In genomic region chr7:29288079-29288478, GRCm38 (mm10) we compare ENCODE assay signal across 21 mouse cellular contexts. TPM values are rescaled to one million over a fixed set of nuclear protein-coding genes. Genes with fewer than 3 reads are reported as not detected.
DNase-seq lines count a peak whose midpoint lies in the region; ATAC-seq and TF ChIP-seq lines count a peak whose summit lies in the region.
"Had no signal": no experiment of that assay in that cellular context is flagged by ENCODE, and none has a peak within 500 bp of the region (broad histone marks: within the 10 kb centered on the region; RNA-seq: fewer than 3 reads in every experiment).

No protein-coding gene starts in this region.

- 0 out of 2 replicates have a peak, but pooled peaks have one; percentile 3 for ATAC-seq in intestine, embryonic 14.5 days (replicated peaks; ENCODE audit: low FRiP score, low TSS enrichment, low read depth)
- ATAC-seq in intestine, postnatal 0 days: no peak
- peak; percentile 20; the same call in 1 of the 2 replicates for ATAC-seq in intestine, embryonic 15.5 days
- peak; percentile 72 for ATAC-seq in stomach, postnatal 0 days (ENCODE audit: low FRiP score, low TSS enrichment)

- H3K9me3 ChIP-seq in intestine, embryonic 14.5 days (ENCODE audit: control insufficient read depth, low read length): no peaks in the 10 kb centered on the region
- no peaks in the 10 kb centered on the region for H3K9me3 ChIP-seq in intestine, postnatal 0 days (ENCODE audit: control insufficient read depth)
- H3K9me3 ChIP-seq in intestine, embryonic 15.5 days: no peaks in the 10 kb centered on the region
- no peaks in the 10 kb centered on the region for H3K9me3 ChIP-seq in stomach, postnatal 0 days (ENCODE audit: control insufficient read depth, low read length)
- H3K9me3 ChIP-seq: embryonic facial prominence, embryonic 15.5 days; G1E; heart, embryonic 15.5 days; limb, embryonic 13.5 days; liver, embryonic 13.5 days; midbrain, embryonic 13.5 days had no signal

- TF ChIP-seq EP300 in stomach, postnatal 0 days (optimal IDR thresholded peaks at IDR 0.05): no peak

- no peak for TF ChIP-seq CTCF in intestine, postnatal 0 days (IDR thresholded peaks at IDR 0.05; ENCODE audit: low read depth)
- no peak for TF ChIP-seq CTCF in stomach, postnatal 0 days (IDR thresholded peaks at IDR 0.05; ENCODE audit: low read depth)

- no peak overlapping the region for H3K4me3 ChIP-seq in intestine, embryonic 14.5 days (ENCODE audit: low read depth, low read length)
- no peak overlapping the region for H3K4me3 ChIP-seq in intestine, postnatal 0 days (ENCODE audit: low read depth, low read length)
- H3K4me3 ChIP-seq in intestine, embryonic 15.5 days (replicated peaks): no peak overlapping the region
- no peak overlapping the region for H3K4me3 ChIP-seq in stomach, postnatal 0 days (ENCODE audit: low read depth, low read length)

- H3K27me3 ChIP-seq in intestine, embryonic 14.5 days (replicated peaks; ENCODE audit: control insufficient read depth, insufficient read depth, low read length): no peaks in the 10 kb centered on the region
- no peaks in the 10 kb centered on the region for H3K27me3 ChIP-seq in intestine, postnatal 0 days (replicated peaks; ENCODE audit: control insufficient read depth, insufficient read depth, low read length)
- H3K27me3 ChIP-seq in intestine, embryonic 15.5 days (replicated peaks): no peaks in the 10 kb centered on the region
- no peaks in the 10 kb centered on the region for H3K27me3 ChIP-seq in stomach, postnatal 0 days (ENCODE audit: control insufficient read depth, insufficient read depth, low read length)
- H3K27me3 ChIP-seq: embryonic facial prominence, embryonic 15.5 days had no signal

- peaks cover 33% of the 10 kb centered on the region for H3K4me1 ChIP-seq in intestine, embryonic 14.5 days (replicated peaks; ENCODE audit: control insufficient read depth, insufficient read depth, low read length)
- H3K4me1 ChIP-seq in intestine, postnatal 0 days (replicated peaks; ENCODE audit: control insufficient read depth, insufficient read depth, low read length): 0 out of 2 replicates have a peak, but pooled peaks cover 2% of the 10 kb centered on the region
- H3K4me1 ChIP-seq in intestine, embryonic 15.5 days (replicated peaks): peaks cover 30% of the 10 kb centered on the region
- peaks cover under 1% of the 10 kb centered on the region; the same call in 1 of the 2 replicates for H3K4me1 ChIP-seq in stomach, postnatal 0 days (replicated peaks; ENCODE audit: control insufficient read depth, insufficient read depth)

- no peak overlapping the region for H3K4me2 ChIP-seq in intestine, embryonic 14.5 days (ENCODE audit: low read length)
- H3K4me2 ChIP-seq in intestine, postnatal 0 days (replicated peaks; ENCODE audit: low read depth): no peak overlapping the region
- no peak overlapping the region for H3K4me2 ChIP-seq in intestine, embryonic 15.5 days (replicated peaks)
- no peak overlapping the region for H3K4me2 ChIP-seq in stomach, postnatal 0 days (replicated peaks; ENCODE audit: low read depth)

- H3K36me3 ChIP-seq in intestine, embryonic 14.5 days (ENCODE audit: control insufficient read depth, insufficient read depth, low read length): no peaks in the 10 kb centered on the region
- H3K36me3 ChIP-seq in intestine, postnatal 0 days (ENCODE audit: control insufficient read depth, insufficient read depth): no peaks in the 10 kb centered on the region
- H3K36me3 ChIP-seq in intestine, embryonic 15.5 days: no peaks in the 10 kb centered on the region
- H3K36me3 ChIP-seq in stomach, postnatal 0 days (ENCODE audit: control insufficient read depth, insufficient read depth, low read length): no peaks in the 10 kb centered on the region
- H3K36me3 ChIP-seq: embryonic facial prominence, embryonic 15.5 days; G1E; heart, embryonic 15.5 days; limb, embryonic 13.5 days; liver, embryonic 13.5 days; midbrain, embryonic 13.5 days had no signal

- H3K9ac ChIP-seq in intestine, embryonic 14.5 days (ENCODE audit: low read length): no peak overlapping the region
- H3K9ac ChIP-seq in intestine, postnatal 0 days (ENCODE audit: low read depth, low read length): no peak overlapping the region
- no peak overlapping the region for H3K9ac ChIP-seq in intestine, embryonic 15.5 days
- no peak overlapping the region for H3K9ac ChIP-seq in stomach, postnatal 0 days (ENCODE audit: low read length)
- H3K9ac ChIP-seq: limb, embryonic 13.5 days; liver, embryonic 13.5 days; midbrain, embryonic 13.5 days had no signal

- WGBS in intestine, embryonic 14.5 days: 72% methylated on average over 2 of the region's 2 CpGs
- 63% methylated on average over 2 of the region's 2 CpGs for WGBS in intestine, postnatal 0 days
- 66% methylated on average over 2 of the region's 2 CpGs for WGBS in intestine, embryonic 15.5 days
- WGBS in stomach, postnatal 0 days: 80% methylated on average over 2 of the region's 2 CpGs

- no peak for DNase-seq in intestine, embryonic 14.5 days (ENCODE audit: low spot score)
- DNase-seq in lung, adult 18-20 months: peak; percentile 67 to 77
- DNase-seq in lung, postnatal 10 days: no peak
- peak; percentile 66 for DNase-seq in stomach, postnatal 0 days (ENCODE audit: low spot score)
- no peak for DNase-seq in MN1 (ENCODE audit: low spot score)
- DNase-seq: cerebellum, adult 18-20 months; embryo, embryonic 11 days; gastrocnemius, adult 2 months; heart, postnatal 36 days; kidney, adult 18-20 months; layer of hippocampus, adult 9-11 months; liver, embryonic 13.5 days had no signal

- no peak overlapping the region for H3K27ac ChIP-seq in intestine, embryonic 14.5 days (ENCODE audit: low read depth)
- no peak overlapping the region for H3K27ac ChIP-seq in intestine, postnatal 0 days (ENCODE audit: low read depth, low read length)
- 0 out of 2 replicates have a peak overlapping the region, but pooled peaks have one; percentile 36 for H3K27ac ChIP-seq in intestine, embryonic 15.5 days
- H3K27ac ChIP-seq in stomach, postnatal 0 days (replicated peaks): no peak overlapping the region
- H3K27ac ChIP-seq: embryonic facial prominence, embryonic 15.5 days; gastrocnemius, adult 2 months; heart, embryonic 15.5 days; hindbrain, embryonic 14.5 days; limb, embryonic 13.5 days; liver, embryonic 13.5 days; midbrain, embryonic 13.5 days had no signal

RNA-seq across cellular contexts. Expression of gene Ppp1r14a, which starts 1.0 kb away (rescaled TPM):
- 59.7 and 66.5 TPM in 2 replicates for polyA plus RNA-seq in intestine, embryonic 14.5 days (2014; fragmentation: Nextera tagmentation; extraction: Ambion mirVana)
- polyA plus RNA-seq in intestine, postnatal 0 days (2015; fragmentation: Nextera tagmentation; extraction: Ambion mirVana): 35.2 and 37.0 TPM in 2 replicates
- polyA plus RNA-seq in intestine, embryonic 15.5 days (2015; fragmentation: Nextera tagmentation; extraction: Ambion mirVana): 44.3 and 50.7 TPM in 2 replicates
- 53.3 and 64.8 TPM in 2 replicates for polyA plus RNA-seq in stomach, postnatal 0 days (2015; fragmentation: Nextera tagmentation; extraction: Ambion mirVana)
- polyA plus RNA-seq: CD4-positive, CD25-positive, alpha-beta regulatory T cell, adult 4 months had no signal

RNA-seq across cellular contexts. Expression of gene Spint2, which starts 6.4 kb away (rescaled TPM):
- 470 and 522 TPM in 2 replicates for polyA plus RNA-seq in intestine, embryonic 14.5 days (2014; fragmentation: Nextera tagmentation; extraction: Ambion mirVana)
- 685 and 722 TPM in 2 replicates for polyA plus RNA-seq in intestine, postnatal 0 days (2015; fragmentation: Nextera tagmentation; extraction: Ambion mirVana)
- polyA plus RNA-seq in intestine, embryonic 15.5 days (2015; fragmentation: Nextera tagmentation; extraction: Ambion mirVana): 633 and 716 TPM in 2 replicates
- polyA plus RNA-seq in stomach, postnatal 0 days (2015; fragmentation: Nextera tagmentation; extraction: Ambion mirVana): 638 and 692 TPM in 2 replicates

RNA-seq across cellular contexts. Expression of gene Dpf1, which starts 15.7 kb away (rescaled TPM):
- 7.4 and 8.8 TPM in 2 replicates for polyA plus RNA-seq in intestine, embryonic 14.5 days (2014; fragmentation: Nextera tagmentation; extraction: Ambion mirVana)
- polyA plus RNA-seq in intestine, postnatal 0 days (2015; fragmentation: Nextera tagmentation; extraction: Ambion mirVana): 1.7 TPM in 2 replicates
- polyA plus RNA-seq in intestine, embryonic 15.5 days (2015; fragmentation: Nextera tagmentation; extraction: Ambion mirVana): 6.7 and 6.8 TPM in 2 replicates
- 1.9 TPM in 2 replicates for polyA plus RNA-seq in stomach, postnatal 0 days (2015; fragmentation: Nextera tagmentation; extraction: Ambion mirVana)
- polyA plus RNA-seq: CD4-positive, CD25-positive, alpha-beta regulatory T cell, adult 4 months had no signal

RNA-seq across cellular contexts. Expression of gene 2200002D01Rik, which starts 39.8 kb away (rescaled TPM):
- polyA plus RNA-seq in intestine, embryonic 14.5 days (2014; fragmentation: Nextera tagmentation; extraction: Ambion mirVana): 76.9 and 111 TPM in 2 replicates
- polyA plus RNA-seq in intestine, postnatal 0 days (2015; fragmentation: Nextera tagmentation; extraction: Ambion mirVana): 836 and 862 TPM in 2 replicates
- polyA plus RNA-seq in intestine, embryonic 15.5 days (2015; fragmentation: Nextera tagmentation; extraction: Ambion mirVana): 178 and 182 TPM in 2 replicates
- 192 and 201 TPM in 2 replicates for polyA plus RNA-seq in stomach, postnatal 0 days (2015; fragmentation: Nextera tagmentation; extraction: Ambion mirVana)
- polyA plus RNA-seq: G1E had no signal

RNA-seq across cellular contexts. Expression of gene Yif1b, which starts 50.0 kb away (rescaled TPM):
- polyA plus RNA-seq in intestine, embryonic 14.5 days (2014; fragmentation: Nextera tagmentation; extraction: Ambion mirVana): 94.3 and 97.3 TPM in 2 replicates
- polyA plus RNA-seq in intestine, postnatal 0 days (2015; fragmentation: Nextera tagmentation; extraction: Ambion mirVana): 40.6 and 41.7 TPM in 2 replicates
- 77.7 and 86.6 TPM in 2 replicates for polyA plus RNA-seq in intestine, embryonic 15.5 days (2015; fragmentation: Nextera tagmentation; extraction: Ambion mirVana)
- 62.8 and 74.1 TPM in 2 replicates for polyA plus RNA-seq in stomach, postnatal 0 days (2015; fragmentation: Nextera tagmentation; extraction: Ambion mirVana)

Comparison
In these comparisons a context has a peak if more than half of its experiments do, and no peak if none do; other contexts are left out.
1. DNase-seq: peak in lung, adult 18-20 months (2 of 2) and stomach, postnatal 0 days (single experiment); none in intestine, embryonic 14.5 days (single experiment), lung, postnatal 10 days (single experiment) and MN1 (single experiment).